Mouse (Mus musculus) lung, embryonic 14.5 days (tissue): ENCODE results near the gene Minos1. TPM values are rescaled to one million over a fixed set of nuclear protein-coding genes. Genes with fewer than 3 reads are reported as not detected.

Experiments used
- ATAC-seq: fragments of 200-750 bp; cut with Nextera tagmentation; 2 replicates; pipeline ENCODE4 v1.8.0; 2017; ENCODE audit warnings: mild to moderate bottlenecking, moderate TSS enrichment, moderate library complexity; ENCODE audit not compliant: insufficient read depth
- DNase-seq: peaks from one replicate; pipeline ENCODE4 v3.0.0-alpha.2; 2015
- H3K27ac ChIP-seq: fragments of 300-500 bp; sonication (generic); 2 replicates; pipeline ENCODE4 v1.5.1; 2014; ENCODE audit warnings: low read depth, mild to moderate bottlenecking, moderate library complexity
- H3K27me3 ChIP-seq: fragments of 300-500 bp; sonication (generic); 2 replicates; pipeline ENCODE4 v1.6.1; 2014; ENCODE audit warnings: low read length, control low read depth; ENCODE audit not compliant: insufficient read depth
- H3K36me3 ChIP-seq: fragments of 300-500 bp; sonication (generic); 2 replicates; pipeline ENCODE4 v1.6.1; 2014; ENCODE audit warnings: control low read depth; ENCODE audit not compliant: insufficient read depth
- H3K4me1 ChIP-seq: fragments of 300-500 bp; sonication (generic); 2 replicates; pipeline ENCODE4 v1.6.1; 2014; ENCODE audit warnings: antibody characterized with exemption, control low read depth; ENCODE audit not compliant: insufficient read depth
- H3K4me2 ChIP-seq: fragments of 300-500 bp; sonication (generic); 2 replicates; pipeline ENCODE4 v1.6.1; 2014; ENCODE audit warnings: mild to moderate bottlenecking
- H3K4me3 ChIP-seq: fragments of 300-500 bp; sonication (generic); 2 replicates; pipeline ENCODE4 v1.5.1; 2014; ENCODE audit warnings: low read depth, low read length
- H3K9ac ChIP-seq: fragments of 300-500 bp; sonication (generic); 2 replicates; pipeline ENCODE4 v1.6.1; 2014
- H3K9me3 ChIP-seq: fragments of 300-500 bp; sonication (generic); 2 replicates; pipeline ENCODE4 v1.6.1; 2016; ENCODE audit warnings: low read depth, low read length, control low read depth
- CTCF ChIP-seq: IDR thresholded peaks from 2 replicates; pipeline ENCODE4 v1.5.1; 2016; ENCODE audit warnings: antibody characterized with exemption, low read depth
- WGBS: fragments of 180-500 bp; shearing (Covaris S2); extraction: QIAGEN DNeasy Blood & Tissue Kit; methylation state at CpG from one replicate; pipeline ENCODE4 v1.1.7; 2014; 5-methylcytosine and 5-hydroxymethylcytosine counted together
- polyA plus RNA-seq: library from polyadenylated mRNA; unstranded; fragments of >200 nt; fragmentation: Nextera tagmentation; extraction: Ambion mirVana; gene quantifications from 2 replicates; pipeline ENCODE4 v1.2.1, GENCODE M21; 2014

The Minos1 gene
- polyA plus RNA-seq, 1 experiment from 2014 or later, result 501 TPM

DNA sequence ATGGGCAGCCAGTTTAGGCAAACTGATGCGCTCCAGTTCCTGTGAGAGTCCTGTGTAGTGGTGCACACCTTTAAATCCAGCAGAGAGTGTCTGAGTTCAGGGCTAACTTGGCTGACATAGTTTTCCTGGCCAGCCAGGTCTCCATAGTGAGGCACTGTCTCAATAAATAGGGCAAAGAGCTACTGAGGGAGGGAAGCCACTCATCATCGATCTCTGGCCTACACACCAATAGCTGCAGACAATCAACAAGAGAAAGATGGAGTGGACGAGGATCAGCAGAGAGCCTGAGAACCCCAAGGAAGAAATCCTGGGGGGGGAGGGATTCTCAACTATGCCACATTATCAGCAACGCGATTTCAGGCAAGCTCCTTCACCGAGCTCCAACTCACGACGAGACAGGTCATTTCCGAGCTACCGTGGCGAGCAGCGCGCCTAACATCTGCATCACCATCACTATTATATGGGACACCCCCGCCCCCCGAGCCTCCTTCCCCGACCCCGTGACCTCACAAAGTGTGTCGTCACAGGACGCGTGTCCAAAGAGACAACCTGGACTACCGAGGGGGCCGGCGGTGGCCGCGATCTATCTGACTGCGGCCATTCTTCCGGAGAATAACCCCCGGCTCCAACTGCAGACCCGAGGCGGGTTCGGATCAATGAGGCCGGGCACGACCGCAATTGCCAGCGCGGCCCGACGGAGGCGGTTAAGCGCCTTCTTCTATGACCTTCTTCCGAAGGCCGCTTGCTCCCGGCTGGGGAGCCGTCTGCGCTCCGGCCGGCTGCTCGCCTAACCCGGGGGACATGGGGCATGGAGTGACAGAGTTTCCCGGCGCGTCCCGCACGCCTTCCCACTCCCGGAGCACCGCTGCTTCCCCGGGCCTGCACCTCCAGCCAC, 860 bp downstream of the Minos1 start:
- H3K27ac ChIP-seq, result peak overlapping the region; percentile 86
- peak; percentile 48 for ATAC-seq
- 2% methylated on average over 57 of the region's 57 CpGs for WGBS

DNA sequence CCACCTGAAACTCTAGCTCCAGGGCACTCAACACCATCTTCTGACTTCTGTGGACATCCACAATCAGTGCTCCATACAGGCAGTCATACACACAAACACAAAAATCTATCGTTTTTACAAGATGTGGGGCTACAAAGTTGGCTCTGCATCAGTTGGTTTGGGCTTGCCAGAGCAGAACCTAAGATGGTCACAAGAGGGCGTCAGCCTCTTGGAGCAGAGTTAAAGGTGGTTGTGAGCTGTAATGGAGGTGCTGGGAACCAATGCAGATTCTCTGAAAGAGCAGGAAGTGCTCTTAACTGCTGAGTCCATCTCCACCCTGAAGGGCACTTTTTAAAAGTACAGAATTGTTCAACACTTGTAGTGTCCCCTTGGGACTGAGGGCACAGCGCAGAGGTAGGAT, 4.4 kb downstream of the Minos1 start:
- no peak overlapping the region for H3K27ac ChIP-seq
- DNase-seq (no peak), ATAC-seq (no peak)
- H3K9ac ChIP-seq, result no peak overlapping the region
- TF ChIP-seq CTCF, result no peak
- WGBS, result 90% methylated on average over 3 of the region's 3 CpGs
- H3K9me3 ChIP-seq, result no peaks in the 10 kb centered on the region; the same call in 1 of the 2 replicates
- no peaks in the 10 kb centered on the region for H3K27me3 ChIP-seq
- H3K4me2 ChIP-seq, result no peak overlapping the region
- no peak overlapping the region for H3K4me3 ChIP-seq
- no peaks in the 10 kb centered on the region for H3K4me1 ChIP-seq
- H3K36me3 ChIP-seq, result no peaks in the 10 kb centered on the region

More for the DNA sequence above, 860 bp downstream of the Minos1 start:
- Histone ChIP-seq H3K36me3 (no peaks in the 10 kb centered on the region), H3K4me3 (peak overlapping the region; percentile 99), H3K9ac (peak overlapping the region; percentile 89), H3K9me3 (no peaks in the 10 kb centered on the region; the same call in 1 of the 2 replicates), H3K4me2 (peak overlapping the region; percentile 83), H3K27me3 (no peaks in the 10 kb centered on the region), H3K4me1 (no peaks in the 10 kb centered on the region)
- peak; percentile 52 for DNase-seq
- TF ChIP-seq CTCF, result no peak

DNA sequence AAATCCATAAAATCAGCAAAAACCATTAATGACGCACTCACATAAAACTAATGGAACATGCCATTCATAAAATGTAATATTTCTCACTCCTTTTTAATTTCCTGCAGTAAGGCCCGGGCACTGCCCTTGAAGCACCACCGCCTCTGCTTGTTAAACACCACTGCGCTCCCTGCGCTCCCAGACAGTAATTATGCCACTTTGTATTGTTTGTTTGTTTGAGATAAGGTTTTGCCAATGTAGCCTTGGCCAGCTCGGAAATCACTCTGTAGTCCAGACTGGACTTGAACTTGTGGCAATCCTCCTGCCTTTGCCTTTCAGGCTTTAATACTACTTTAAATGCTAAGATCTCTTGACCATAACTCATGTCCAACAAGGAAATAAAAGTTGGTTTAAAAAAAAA, 6.0 kb downstream of the Minos1 start:
- Histone ChIP-seq H3K4me1 (peaks cover 9% of the 10 kb centered on the region), H3K4me3 (no peak overlapping the region), H3K9ac (no peak overlapping the region), H3K27ac (no peak overlapping the region), H3K36me3 (no peaks in the 10 kb centered on the region), H3K9me3 (no peaks in the 10 kb centered on the region; the same call in 1 of the 2 replicates), H3K27me3 (no peaks in the 10 kb centered on the region), H3K4me2 (no peak overlapping the region)
- ATAC-seq (no peak), DNase-seq (no peak)
- no peak for TF ChIP-seq CTCF
- WGBS, result 80% methylated on average over 6 of the region's 6 CpGs

DNA sequence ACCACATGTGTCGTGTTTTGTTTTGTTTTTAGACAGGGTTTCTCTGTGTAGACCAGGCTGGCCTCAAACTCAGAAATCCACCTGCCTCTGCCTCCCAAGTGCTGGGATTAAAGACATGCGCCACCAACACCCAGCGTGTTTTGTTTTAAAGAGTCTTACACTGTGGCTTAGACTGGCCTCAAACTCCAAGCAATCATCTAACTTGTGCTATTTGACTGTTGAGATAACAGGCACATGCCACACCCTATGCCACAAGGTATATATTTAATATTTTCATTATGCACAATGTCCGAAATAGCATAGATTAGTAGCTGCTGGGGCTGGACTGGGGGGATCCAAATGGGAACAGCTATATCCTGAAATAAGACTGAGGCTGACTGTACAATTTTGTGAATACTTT, 8.4 kb downstream of the Minos1 start:
- no peak for DNase-seq
- H3K36me3 ChIP-seq, result no peaks in the 10 kb centered on the region
- H3K4me3 ChIP-seq, result no peak overlapping the region
- H3K27me3 ChIP-seq, result no peaks in the 10 kb centered on the region
- H3K4me2 ChIP-seq, result no peak overlapping the region
- no peak for TF ChIP-seq CTCF
- no peak for ATAC-seq
- H3K27ac ChIP-seq, result no peak overlapping the region
- 92% methylated on average over 4 of the region's 4 CpGs for WGBS
- H3K9ac ChIP-seq, result no peak overlapping the region
- H3K9me3 ChIP-seq, result no peaks in the 10 kb centered on the region; the same call in 1 of the 2 replicates
- H3K4me1 ChIP-seq, result peaks cover 12% of the 10 kb centered on the region

DNA sequence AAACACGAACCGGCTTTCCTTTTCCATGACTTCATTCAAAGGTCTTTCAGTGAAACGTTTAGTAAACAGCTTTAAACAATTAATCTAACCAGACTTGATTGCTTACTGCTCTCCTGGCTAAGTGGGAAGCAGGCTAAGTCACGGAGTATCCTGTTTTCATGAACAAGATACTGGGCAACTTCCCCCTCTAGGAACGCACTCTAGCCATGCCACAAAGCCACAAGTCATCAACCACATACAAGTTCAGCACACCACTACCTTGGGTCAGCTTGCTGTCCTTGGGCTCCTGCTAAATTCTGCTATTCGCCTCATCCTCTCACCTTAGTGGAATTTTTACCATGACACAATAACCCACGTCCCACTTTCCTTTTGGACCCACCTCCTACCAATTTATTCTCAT, 9.9 kb downstream of the Minos1 start:
- Histone ChIP-seq H3K36me3 (no peaks in the 10 kb centered on the region), H3K27ac (no peak overlapping the region), H3K4me2 (no peak overlapping the region), H3K9me3 (no peaks in the 10 kb centered on the region), H3K9ac (no peak overlapping the region), H3K4me1 (peaks cover 12% of the 10 kb centered on the region), H3K27me3 (no peaks in the 10 kb centered on the region), H3K4me3 (no peak overlapping the region)
- WGBS, result 60% methylated on average over 7 of the region's 7 CpGs
- no peak for TF ChIP-seq CTCF
- ATAC-seq (no peak), DNase-seq (no peak)

DNA sequence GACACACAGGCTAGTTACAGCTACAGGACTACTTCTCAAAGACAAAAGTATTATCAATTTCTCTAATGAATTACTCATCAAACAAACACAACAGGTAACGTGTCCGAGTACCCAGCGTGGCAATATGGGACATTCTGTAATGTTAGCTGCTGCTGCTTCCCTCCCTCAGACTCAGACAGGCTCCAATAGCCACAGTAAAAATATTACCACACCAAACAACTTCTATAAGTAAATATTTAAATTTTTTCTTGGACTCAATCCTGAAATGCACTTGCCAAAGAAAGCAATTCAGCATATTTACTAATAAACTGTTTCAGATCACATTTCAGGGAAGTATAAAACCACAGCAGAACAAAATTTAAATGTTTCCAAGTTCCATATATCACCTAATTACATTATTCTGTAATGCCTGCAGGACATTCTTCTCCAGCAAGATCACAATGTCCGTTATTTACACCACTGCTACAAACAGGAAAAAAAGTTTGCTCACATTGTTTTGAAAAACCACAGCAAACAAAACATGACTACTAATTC, 10.6 kb downstream of the Minos1 start:
- WGBS, result 58% methylated on average over 4 of the region's 4 CpGs
- no peaks in the 10 kb centered on the region for H3K9me3 ChIP-seq
- TF ChIP-seq CTCF, result no peak

DNA sequence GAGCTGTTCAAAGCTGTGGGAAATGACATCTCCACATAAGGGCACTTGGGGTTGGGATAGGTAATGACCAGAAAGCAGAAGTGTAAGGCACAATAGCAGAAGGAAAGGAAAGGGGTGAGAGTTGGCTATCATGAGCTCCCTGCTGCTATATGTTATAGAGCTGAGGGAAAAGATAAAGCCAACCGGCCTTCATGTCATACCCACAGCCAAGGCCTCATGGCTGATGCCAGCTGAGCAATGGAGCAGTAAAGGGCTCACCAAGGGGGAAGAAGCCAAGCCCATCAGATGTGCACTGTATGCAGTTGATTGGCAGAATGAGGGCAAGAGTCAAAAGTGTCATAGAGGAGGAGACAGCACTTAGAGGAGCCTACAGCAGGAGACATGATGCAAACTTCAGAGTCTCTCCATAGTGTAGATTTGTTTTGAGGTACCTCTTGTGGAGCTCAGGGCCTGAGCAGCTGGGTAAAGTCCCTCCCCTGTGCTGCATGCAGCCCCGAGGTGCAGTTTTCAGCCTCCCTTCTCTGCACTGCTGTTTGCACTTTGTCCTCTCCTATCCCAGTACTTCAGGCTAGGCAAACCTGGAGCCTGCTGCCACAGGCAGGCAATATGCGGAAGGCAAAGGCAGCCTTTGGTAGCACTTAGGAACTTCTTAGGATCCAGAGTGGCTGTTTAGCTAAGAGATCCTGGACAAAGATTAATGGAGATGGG, 14.4 kb downstream of the Minos1 start:
- H3K27ac ChIP-seq, result no peak overlapping the region
- DNase-seq, result no peak
- no peak for ATAC-seq
- no peaks in the 10 kb centered on the region for H3K27me3 ChIP-seq
- no peaks in the 10 kb centered on the region for H3K9me3 ChIP-seq
- peaks cover 22% of the 10 kb centered on the region for H3K4me1 ChIP-seq
- no peaks in the 10 kb centered on the region for H3K36me3 ChIP-seq
- no peak overlapping the region for H3K4me2 ChIP-seq
- TF ChIP-seq CTCF, result no peak
- WGBS, result 69% methylated on average over 3 of the region's 3 CpGs
- H3K4me3 ChIP-seq, result no peak overlapping the region
- no peak overlapping the region for H3K9ac ChIP-seq

More for the DNA sequence above, 10.6 kb downstream of the Minos1 start:
- H3K4me2 ChIP-seq, result 0 out of 2 replicates have a peak overlapping the region, but pooled peaks have one; percentile 20
- no peaks in the 10 kb centered on the region for H3K36me3 ChIP-seq
- peak overlapping the region; percentile 51; the same call in 1 of the 2 replicates for H3K27ac ChIP-seq
- no peaks in the 10 kb centered on the region for H3K27me3 ChIP-seq
- H3K4me3 ChIP-seq, result no peak overlapping the region
- DNase-seq, result peak; percentile 66
- ATAC-seq, result no peak
- peaks cover 12% of the 10 kb centered on the region for H3K4me1 ChIP-seq
- no peak overlapping the region; the same call in 1 of the 2 replicates for H3K9ac ChIP-seq
